Mouse (Mus musculus): ENCODE data around the gene Olfr338.
"Not testable (repeated sequence)": the region's sequence is repeated elsewhere in the genome, so short reads cannot be mapped to it uniquely, and the experiment has no call there.

The Olfr338 gene

DNA sequence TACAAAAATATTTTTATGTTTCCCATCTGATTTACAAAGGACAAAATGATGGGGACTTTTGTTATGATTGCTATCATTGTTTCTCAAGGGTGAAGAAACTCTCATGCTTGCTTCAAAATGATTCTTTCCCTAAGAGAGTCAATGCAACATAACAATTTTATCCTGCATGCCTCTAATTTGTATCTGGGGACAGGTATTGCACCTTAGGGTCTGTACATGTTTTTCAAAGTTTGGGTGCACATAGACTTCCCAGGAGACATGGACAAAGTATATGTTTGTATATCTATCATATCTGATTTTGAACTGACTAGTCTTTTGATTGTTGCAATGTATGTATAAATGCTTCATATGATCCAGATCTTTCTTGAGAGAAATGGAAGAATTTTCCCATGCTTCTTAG lies at the start of gene Olfr338:
Gene Olfr338, plus strand, starts transcription at position 301 of the 400 bp plus-strand sequence.
- no peak for DNase-seq (ENCODE audit: low spot score in 2 of 2)

- not testable (repeated sequence) for DNase-seq (ENCODE audit: low spot score in 2 of 2)
Measured at GRCm38 (mm10) chr2:36415174-36415573, 41.9 kb downstream of the Olfr338 start.

- not testable (repeated sequence) for DNase-seq (ENCODE audit: low spot score in 2 of 2)
Measured at GRCm38 (mm10) chr2:36415591-36415990, 42.3 kb downstream of the Olfr338 start.

- DNase-seq (ENCODE audit: low spot score in 2 of 2), result no peak
Measured at GRCm38 (mm10) chr2:36418647-36419046, 45.3 kb downstream of the Olfr338 start, which contains the start of gene Olfr339. Gene Olfr339, plus strand, starts transcription at chr2:36418947.

Data from thymus, postnatal 10 days (tissue).